Mouse (Mus musculus) forebrain, embryonic 10.5 days (tissue): ENCODE measurements around the gene Trdn. TPM values are rescaled to one million over a fixed set of nuclear protein-coding genes. Genes with fewer than 3 reads are reported as not detected.

ENCODE experiments used
- polyA plus RNA-seq: library from polyadenylated mRNA; unstranded; fragments of >200 nt; fragmentation: Nextera tagmentation; extraction: Ambion mirVana; gene quantifications from 2 replicates; pipeline ENCODE4 v1.2.1, GENCODE M21; 2016

Gene Trdn
- polyA plus RNA-seq, 1 experiment from 2014 or later, result not detected

Other genes with a start within 250 kb of the Trdn start
- gene Nkain2, start 190.1 kb upstream of the Trdn start, polyA plus RNA-seq, result 0.45 and 1.2 TPM in 2 replicates